Mouse (Mus musculus): Measurements from ENCODE around the gene Tnfaip6. TPM values are rescaled to one million over a fixed set of nuclear protein-coding genes. Genes with fewer than 3 reads are reported as not detected.

The Tnfaip6 gene
- total RNA-seq, 2 experiments from 2014 or later = 6.0 to 8.4 TPM

Other genes starting within 250 kb of the Tnfaip6 start
- 10 to 100 TPM; 14.8 to 17.7 TPM for gene Rbm43, start 102.8 kb upstream of the Tnfaip6 start, total RNA-seq (2021)
- gene Nmi, start 64.5 kb upstream of the Tnfaip6 start, total RNA-seq (2021) = 1 to 10 TPM; 1.4 to 2.2 TPM
- 10 to 100 TPM; 21.2 to 32.0 TPM for gene Rif1, start 34.8 kb downstream of the Tnfaip6 start, total RNA-seq (2021)